Mouse (Mus musculus) liver, embryonic 11.5 days (tissue): ENCODE results near the gene Rab5b. TPM values are rescaled to one million over a fixed set of nuclear protein-coding genes. Genes with fewer than 3 reads are reported as not detected.

Source experiments
- ATAC-seq: fragments of 200-750 bp; cut with Nextera tagmentation; replicated peaks from 2 replicates; pipeline ENCODE4 v1.8.0; 2017; ENCODE audit warnings: moderate number of reproducible peaks, mild to moderate bottlenecking, moderate TSS enrichment, moderate library complexity; ENCODE audit not compliant: low FRiP score
- DNase-seq: peaks from one replicate; pipeline ENCODE4 v3.0.0-alpha.2; 2017; ENCODE audit warnings: low spot score
- H3K27ac ChIP-seq: fragments of 300-500 bp; sonication (generic); 2 replicates; pipeline ENCODE4 v1.5.1; 2014; ENCODE audit warnings: mild to moderate bottlenecking, low read depth, low read length, control low read depth
- H3K27me3 ChIP-seq: fragments of 300-500 bp; sonication (generic); replicated peaks from 2 replicates; pipeline ENCODE4 v1.6.1; 2014; ENCODE audit warnings: low read length, mixed read lengths; ENCODE audit not compliant: control insufficient read depth, insufficient read depth
- H3K36me3 ChIP-seq: fragments of 300-500 bp; sonication (generic); 2 replicates; pipeline ENCODE4 v1.6.1; 2014; ENCODE audit warnings: mild to moderate bottlenecking, low read length, moderate library complexity, mixed read lengths; ENCODE audit not compliant: control insufficient read depth, insufficient read depth
- H3K4me1 ChIP-seq: fragments of 300-500 bp; sonication (generic); replicated peaks from 2 replicates; pipeline ENCODE4 v1.6.1; 2014; ENCODE audit warnings: low read length, mixed read lengths; ENCODE audit not compliant: control insufficient read depth, insufficient read depth
- H3K4me2 ChIP-seq: fragments of 300-500 bp; sonication (generic); 2 replicates; pipeline ENCODE4 v1.6.1; 2014; ENCODE audit warnings: mild to moderate bottlenecking, control low read depth, moderate library complexity
- H3K4me3 ChIP-seq: fragments of 300-500 bp; sonication (generic); 2 replicates; pipeline ENCODE4 v1.5.1; 2014; ENCODE audit warnings: low read depth, low read length, control low read depth
- H3K9ac ChIP-seq: fragments of 300-500 bp; sonication (generic); 2 replicates; pipeline ENCODE4 v1.6.1; 2014; ENCODE audit warnings: low read depth, low read length, control low read depth
- H3K9me3 ChIP-seq: fragments of 300-500 bp; sonication (generic); 2 replicates; pipeline ENCODE4 v1.6.1; 2016; ENCODE audit warnings: low read length, inconsistent platforms, mixed read lengths; ENCODE audit not compliant: control insufficient read depth
- WGBS: fragments of 180-500 bp; shearing (Covaris S2); extraction: QIAGEN DNeasy Blood & Tissue Kit; methylation state at CpG from one replicate; pipeline ENCODE4 v1.1.7; 2014; 5-methylcytosine and 5-hydroxymethylcytosine counted together
- polyA plus RNA-seq: library from polyadenylated mRNA; unstranded; fragments of >200 nt; fragmentation: Nextera tagmentation; extraction: Ambion mirVana; gene quantifications from 2 replicates; pipeline ENCODE4 v1.2.1, GENCODE M21; 2014

The Rab5b gene
- polyA plus RNA-seq, 1 experiment from 2014 or later = 47.1 TPM

GRCm38 (mm10) chr10:128673763-128674468 is 22.1 kb downstream of the Rab5b start, which contains the start of gene Suox:
Gene Suox, minus strand, starts transcription at chr10:128674073.
- Histone ChIP-seq H3K9ac (peak within 1 kb of the TSS; percentile 58), H3K36me3 (no peaks in the 10 kb centered on the region), H3K4me2 (peak within 1 kb of the TSS; percentile 99), H3K9me3 (no peaks in the 10 kb centered on the region), H3K27ac (peak within 1 kb of the TSS; percentile 61), H3K4me3 (peak within 1 kb of the TSS; percentile 71), H3K27me3 (peaks cover 5% of the 10 kb centered on the region; the same call in 1 of the 2 replicates), H3K4me1 (peaks cover 8% of the 10 kb centered on the region)
- DNase-seq (peak; percentile 95), ATAC-seq (peak; percentile 95)
- under 1% methylated on average over 55 of the region's 60 CpGs for WGBS

GRCm38 (mm10) chr10:128671148-128671547 is 24.9 kb downstream of the Rab5b start:
- Histone ChIP-seq H3K9me3 (no peaks in the 10 kb centered on the region), H3K4me2 (no peak overlapping the region), H3K9ac (no peak overlapping the region), H3K4me3 (no peak overlapping the region), H3K4me1 (peaks cover 10% of the 10 kb centered on the region), H3K27me3 (peaks cover 11% of the 10 kb centered on the region; the same call in 1 of the 2 replicates), H3K36me3 (no peaks in the 10 kb centered on the region), H3K27ac (no peak overlapping the region)
- DNase-seq (no peak), ATAC-seq (no peak)
- 88% methylated on average over 9 of the region's 9 CpGs for WGBS

GRCm38 (mm10) chr10:128668790-128669672 is 27.0 kb downstream of the Rab5b start:
- peak; percentile 53 for DNase-seq

GRCm38 (mm10) chr10:128665806-128666205 is 30.3 kb downstream of the Rab5b start:
- no peak overlapping the region for H3K4me3 ChIP-seq
- H3K27me3 ChIP-seq = peaks cover 11% of the 10 kb centered on the region; the same call in 1 of the 2 replicates
- no peak for ATAC-seq
- H3K9me3 ChIP-seq = no peaks in the 10 kb centered on the region
- H3K36me3 ChIP-seq = no peaks in the 10 kb centered on the region
- H3K9ac ChIP-seq = no peak overlapping the region
- no peak for DNase-seq
- H3K4me2 ChIP-seq = no peak overlapping the region
- 94% methylated on average over 2 of the region's 2 CpGs for WGBS
- no peak overlapping the region for H3K27ac ChIP-seq
- H3K4me1 ChIP-seq = peaks cover 10% of the 10 kb centered on the region; the same call in 1 of the 2 replicates

More at GRCm38 (mm10) chr10:128668790-128669672, 27.0 kb downstream of the Rab5b start:
- Histone ChIP-seq H3K9ac (peak overlapping the region; percentile 56; the same call in 1 of the 2 replicates), H3K4me1 (peaks cover 12% of the 10 kb centered on the region), H3K4me3 (peak overlapping the region; percentile 69), H3K9me3 (no peaks in the 10 kb centered on the region), H3K36me3 (no peaks in the 10 kb centered on the region), H3K27me3 (peaks cover 11% of the 10 kb centered on the region; the same call in 1 of the 2 replicates), H3K27ac (no peak overlapping the region), H3K4me2 (peak overlapping the region; percentile 95)
- WGBS = 1% methylated on average over 42 of the region's 42 CpGs
- ATAC-seq = no peak; the same call in 1 of the 2 replicates

GRCm38 (mm10) chr10:128665307-128665706 is 30.8 kb downstream of the Rab5b start:
- H3K4me2 ChIP-seq = peak overlapping the region; percentile 13; the same call in 1 of the 2 replicates
- H3K4me1 ChIP-seq = peaks cover 10% of the 10 kb centered on the region; the same call in 1 of the 2 replicates
- WGBS = 50% methylated on average over 3 of the region's 3 CpGs
- H3K36me3 ChIP-seq = no peaks in the 10 kb centered on the region
- no peak overlapping the region for H3K27ac ChIP-seq
- H3K27me3 ChIP-seq = peaks cover 11% of the 10 kb centered on the region; the same call in 1 of the 2 replicates
- H3K9ac ChIP-seq = no peak overlapping the region
- no peaks in the 10 kb centered on the region for H3K9me3 ChIP-seq
- ATAC-seq (peak; percentile 50), DNase-seq (no peak)
- H3K4me3 ChIP-seq = no peak overlapping the region

- H3K36me3 ChIP-seq = no peaks in the 10 kb centered on the region
- no peak overlapping the region for H3K4me3 ChIP-seq
- 51% methylated on average over 3 of the region's 3 CpGs for WGBS
- no peak overlapping the region for H3K27ac ChIP-seq
- DNase-seq (no peak), ATAC-seq (peak; percentile 85)
- no peak overlapping the region for H3K9ac ChIP-seq
- H3K4me1 ChIP-seq = peaks cover 10% of the 10 kb centered on the region; the same call in 1 of the 2 replicates
- no peaks in the 10 kb centered on the region for H3K9me3 ChIP-seq
- H3K27me3 ChIP-seq = peaks cover 11% of the 10 kb centered on the region; the same call in 1 of the 2 replicates
- no peak overlapping the region for H3K4me2 ChIP-seq
These were observed 31.3 kb downstream of the Rab5b start for GRCm38 (mm10) chr10:128664808-128665207.

- WGBS = 36% methylated on average over 5 of the region's 5 CpGs
- DNase-seq (no peak), ATAC-seq (no peak)
- no peak overlapping the region for H3K9ac ChIP-seq
- H3K4me1 ChIP-seq = 0 out of 2 replicates have a peak, but pooled peaks cover 6% of the 10 kb centered on the region
- H3K36me3 ChIP-seq = no peaks in the 10 kb centered on the region
- H3K27me3 ChIP-seq = 0 out of 2 replicates have a peak, but pooled peaks cover 4% of the 10 kb centered on the region
- H3K9me3 ChIP-seq = no peaks in the 10 kb centered on the region
- no peak overlapping the region for H3K4me3 ChIP-seq
- H3K27ac ChIP-seq = no peak overlapping the region
- no peak overlapping the region for H3K4me2 ChIP-seq
These were observed 32.4 kb downstream of the Rab5b start for GRCm38 (mm10) chr10:128663441-128664220.

- Histone ChIP-seq H3K36me3 (no peaks in the 10 kb centered on the region), H3K27ac (no peak overlapping the region), H3K9me3 (no peaks in the 10 kb centered on the region), H3K4me3 (no peak overlapping the region), H3K9ac (no peak overlapping the region), H3K4me2 (no peak overlapping the region), H3K27me3 (no peaks in the 10 kb centered on the region), H3K4me1 (0 out of 2 replicates have a peak, but pooled peaks cover 6% of the 10 kb centered on the region)
- DNase-seq = no peak
- no peak for ATAC-seq
These were observed 33.6 kb downstream of the Rab5b start for GRCm38 (mm10) chr10:128662465-128662864.
